Mouse (Mus musculus) ES-Bruce4 (cell line): ENCODE measurements at regions not wholly inside any gene's neighbourhood (a gene's known extent, or its start where the extent isn't known, plus 50 kb on each side); places are given as distances from the start of the nearest gene placed in this dataset.

Experiments
- CTCF ChIP-seq: IDR thresholded peaks from one replicate; pipeline ENCODE4 v1.8.1; 2011; ENCODE audit warnings: low read depth, low read length
- EP300 ChIP-seq: IDR thresholded peaks from 2 replicates; pipeline ENCODE4 v1.6.1; 2011; ENCODE audit warnings: low read depth, low read length; ENCODE audit not compliant: insufficient read depth

DNA sequence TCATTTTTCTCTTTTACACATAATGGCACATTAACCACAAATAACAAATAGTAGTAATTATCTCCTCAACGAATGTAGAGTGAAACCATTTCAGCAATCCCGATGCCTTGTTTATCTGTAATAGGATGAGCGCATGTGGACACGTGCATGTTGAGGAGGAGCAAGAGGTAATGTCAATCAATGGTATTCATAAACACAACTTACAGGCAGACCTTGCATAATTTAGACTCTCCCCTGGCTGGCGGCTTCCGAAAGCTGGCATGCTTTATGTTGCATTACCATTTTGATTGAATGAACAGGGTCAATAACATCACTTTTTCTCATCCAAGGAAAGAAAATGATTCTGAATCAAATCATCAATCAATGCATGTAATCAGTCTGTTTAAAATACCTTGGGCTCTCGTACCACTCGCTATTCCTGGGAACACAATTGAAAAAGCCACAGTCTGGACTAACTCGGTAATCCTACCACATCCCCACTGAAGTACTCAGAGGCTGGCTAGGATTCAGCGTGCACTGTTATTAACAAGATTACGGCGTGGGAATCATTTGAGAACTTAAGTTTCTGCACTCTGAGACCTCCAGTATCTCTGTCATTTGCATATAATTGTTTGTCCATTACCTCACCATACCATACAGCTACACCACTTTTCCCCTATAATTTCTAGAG lies 464.7 kb upstream of the Apob start:
- TF ChIP-seq CTCF (no peak), EP300 (no peak)
